Mouse (Mus musculus): ENCODE measurements around the gene Adgrg3.

Gene Adgrg3

GRCm38 (mm10) chr8:95017451-95017850, at the start of gene Adgrg3:
TSS of gene Adgrg3 (plus strand) at chr8:95017692.
- no peak for DNase-seq (ENCODE audit: low read depth, low spot score)

DNA sequence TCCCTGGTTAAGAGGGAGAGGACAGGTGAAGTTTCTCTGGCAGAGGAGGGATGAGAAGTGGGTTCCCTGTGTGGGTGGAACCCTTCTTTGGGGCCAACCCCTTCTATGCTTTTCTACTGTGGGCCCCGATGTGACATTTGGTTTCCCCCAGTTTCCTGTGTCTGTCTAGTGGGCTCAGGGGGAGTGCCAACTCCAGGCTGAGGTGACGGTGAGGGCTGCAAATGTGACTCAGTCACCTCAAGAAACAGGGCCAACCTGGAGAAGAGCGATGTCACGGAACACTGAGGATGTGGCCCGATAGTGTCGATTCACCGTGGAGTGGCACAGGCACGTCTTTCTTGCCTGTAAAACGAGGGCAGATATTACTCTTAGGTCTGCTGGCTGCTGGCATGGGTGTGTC, 44.2 kb upstream of the Adgrg3 start:
- no peak for DNase-seq (ENCODE audit: low read depth, low spot score)

DNA sequence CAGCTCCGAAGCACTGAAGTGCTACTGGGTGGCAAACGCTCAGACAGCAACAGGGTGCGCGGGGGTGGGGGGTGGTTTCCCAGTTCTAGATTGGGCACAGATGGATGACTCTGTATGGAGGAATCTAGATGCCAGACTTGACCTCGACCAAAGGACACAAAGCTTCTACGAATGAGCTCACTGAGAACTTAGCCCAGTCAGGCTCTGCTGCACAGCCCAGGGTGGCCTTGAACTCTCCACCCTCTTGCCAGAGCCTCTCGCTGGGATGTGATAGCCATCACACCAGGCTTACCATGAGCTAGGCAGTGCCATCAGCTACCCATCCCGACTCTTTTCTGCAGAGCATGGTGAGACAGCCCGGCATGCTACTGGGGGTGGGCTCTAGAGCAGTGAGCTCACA, 43.7 kb upstream of the Adgrg3 start:
- no peak for DNase-seq (ENCODE audit: low read depth, low spot score)

DNA sequence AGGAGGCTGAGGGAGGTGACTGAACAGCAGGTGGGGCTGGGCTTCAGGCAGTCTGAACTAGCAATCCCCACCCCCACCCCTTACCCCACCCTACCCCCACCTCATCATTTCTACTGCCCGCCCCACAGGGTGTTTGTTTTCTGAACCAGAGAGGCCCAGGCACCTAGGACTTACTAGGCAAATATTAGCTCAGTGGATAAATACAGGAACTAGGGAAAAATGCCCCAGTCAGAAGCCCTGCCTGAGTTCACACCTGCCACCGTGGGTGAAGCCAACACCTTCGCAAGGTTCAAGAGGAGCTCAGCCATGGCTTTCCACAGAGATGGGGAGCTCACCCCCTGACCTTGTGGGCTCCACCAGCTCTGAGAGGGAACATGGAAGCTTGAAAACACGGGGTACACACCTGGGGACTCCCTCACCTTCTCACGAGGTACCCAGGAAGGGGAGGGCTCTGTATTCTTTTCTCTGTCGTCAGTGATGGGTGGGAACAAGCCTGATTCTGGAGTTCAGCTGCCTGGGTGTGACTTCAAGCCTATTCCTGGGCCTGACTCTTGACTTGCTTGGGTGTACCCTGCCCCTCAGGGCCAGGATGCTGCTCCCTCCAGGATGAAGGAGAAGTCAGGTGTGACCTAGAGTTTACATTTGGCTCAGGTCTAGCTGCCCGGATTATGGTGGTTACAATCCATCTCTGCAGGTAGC, 42.9 kb upstream of the Adgrg3 start, which contains the start of gene Adgrg1:
TSS of gene Adgrg1 (plus strand) at position 285 of the 699 bp plus-strand sequence.
- DNase-seq (ENCODE audit: low read depth, low spot score): no peak

DNA sequence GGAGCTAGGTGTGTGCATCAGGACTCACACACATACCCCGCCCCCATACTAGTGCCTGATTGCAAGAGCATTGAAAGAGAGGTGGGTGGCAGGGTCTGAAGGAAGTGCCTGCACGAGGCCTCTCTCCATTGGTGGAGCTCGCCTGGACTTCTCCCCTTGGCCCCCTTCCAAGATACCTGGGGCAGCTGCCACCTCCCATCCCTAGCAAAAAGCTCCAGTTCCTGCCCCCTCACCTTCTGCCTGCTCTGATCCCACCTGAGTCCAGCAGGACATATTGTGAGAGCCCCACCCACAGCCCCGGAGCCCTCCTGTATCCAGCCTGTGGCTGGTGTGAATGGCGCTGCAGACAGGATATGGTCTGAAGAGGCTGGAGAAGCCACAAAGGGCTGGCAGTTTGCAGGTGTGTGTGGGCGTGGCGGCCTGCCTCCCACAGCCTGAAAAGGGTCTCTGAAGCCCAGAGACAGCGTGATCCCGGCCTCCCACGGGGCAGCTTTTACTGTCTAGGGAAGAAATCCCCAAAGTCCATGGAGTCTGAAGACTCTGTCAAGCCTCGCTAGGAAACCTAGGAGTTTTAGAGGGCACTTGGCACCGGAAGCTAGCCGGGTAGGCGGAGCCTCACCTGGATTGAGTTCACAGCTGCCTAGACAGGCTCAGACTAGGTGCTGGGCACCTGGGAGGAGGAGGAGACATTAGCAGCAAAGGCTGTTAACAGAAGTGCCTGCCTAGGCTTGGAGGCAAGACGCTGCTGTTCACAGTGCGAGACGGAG, 40.7 kb upstream of the Adgrg3 start:
- DNase-seq (ENCODE audit: low read depth, low spot score): peak; percentile 70

DNA sequence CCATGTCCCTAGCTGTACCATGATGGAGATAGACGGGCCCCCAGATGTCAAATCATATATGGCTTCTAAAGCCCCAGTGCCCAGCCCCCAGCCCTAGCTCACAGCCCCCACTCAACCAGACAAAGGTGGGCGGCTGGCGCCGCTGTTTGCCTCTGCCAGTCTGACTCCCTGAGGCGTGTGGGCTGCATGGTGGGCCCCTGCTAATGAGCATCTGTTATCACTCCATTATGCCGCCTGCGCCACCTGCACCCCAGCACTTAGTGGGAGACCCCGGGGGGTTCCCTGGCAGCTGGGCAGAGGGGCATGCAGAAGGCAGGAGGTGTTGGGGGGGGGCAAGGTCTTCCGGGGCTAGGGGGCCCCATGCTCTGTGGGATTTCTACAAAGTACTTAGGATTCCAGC, 39.4 kb upstream of the Adgrg3 start:
- no peak for DNase-seq (ENCODE audit: low read depth, low spot score)

GRCm38 (mm10) chr8:94978593-94979319, 38.7 kb upstream of the Adgrg3 start:
- no peak for DNase-seq (ENCODE audit: low read depth, low spot score)

DNA sequence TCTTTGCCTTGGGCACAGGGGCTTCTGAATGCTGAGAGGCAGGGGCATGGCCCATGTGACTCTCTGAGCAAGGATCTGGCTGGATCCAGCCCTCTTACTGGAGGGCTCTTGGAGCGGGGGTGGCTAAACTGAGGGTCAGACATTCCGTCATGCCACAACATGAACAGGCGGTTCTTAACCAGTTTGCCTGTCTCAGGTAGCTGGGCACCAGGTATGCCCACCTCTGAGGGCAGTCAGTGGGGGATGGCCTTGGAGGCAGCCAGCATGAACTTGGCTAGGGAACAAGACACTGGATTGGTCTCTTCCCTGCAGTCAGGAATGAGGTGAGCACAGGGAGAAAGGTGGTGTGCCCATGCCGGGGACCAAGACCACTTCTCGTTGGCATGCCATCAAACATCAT, 37.3 kb upstream of the Adgrg3 start:
- DNase-seq (ENCODE audit: low read depth, low spot score): no peak

DNA sequence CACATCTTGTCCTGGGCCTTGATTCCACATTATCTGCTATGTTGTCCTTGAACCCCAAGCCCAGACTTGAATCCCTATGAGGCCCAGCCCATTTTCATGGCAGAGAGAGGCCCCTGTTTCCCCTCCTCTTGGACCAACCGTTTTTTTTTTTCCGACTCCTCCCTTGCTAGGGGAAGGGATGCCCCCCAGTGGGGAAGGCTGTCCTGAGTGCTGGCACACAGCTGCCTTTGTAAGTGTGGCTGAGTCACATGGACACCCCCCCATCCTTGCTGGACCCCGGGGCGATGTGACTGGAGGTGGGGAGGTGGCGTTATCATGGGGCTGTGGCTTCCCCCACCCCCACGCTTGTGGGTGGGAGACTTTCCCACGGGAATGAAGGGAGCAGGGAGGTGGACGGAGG, 36.5 kb upstream of the Adgrg3 start:
- DNase-seq (ENCODE audit: low read depth, low spot score): no peak

DNA sequence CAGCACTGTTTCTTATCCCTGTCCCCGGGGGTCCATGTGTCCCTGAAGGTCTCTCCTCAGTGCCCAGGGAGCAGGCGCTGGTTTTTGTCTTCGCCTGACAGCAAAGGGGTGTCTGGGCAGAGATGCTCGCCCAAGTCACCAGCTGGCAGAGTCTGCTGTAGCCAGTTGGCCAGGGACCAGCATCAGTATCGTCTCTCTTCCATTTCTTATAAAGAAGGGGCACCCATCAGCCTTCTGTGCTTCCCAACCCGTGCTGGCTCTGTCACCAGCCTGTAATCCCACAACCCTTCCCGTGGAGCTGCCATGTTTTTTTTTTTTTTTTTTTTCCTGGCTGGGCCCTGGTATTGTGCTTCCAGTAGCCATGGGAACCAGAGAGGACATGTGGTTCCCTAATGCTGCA, 35.6 kb upstream of the Adgrg3 start:
- no peak for DNase-seq (ENCODE audit: low read depth, low spot score)

GRCm38 (mm10) chr8:94983146-94983545, 34.3 kb upstream of the Adgrg3 start:
- peak; percentile 59 for DNase-seq (ENCODE audit: low read depth, low spot score)

DNA sequence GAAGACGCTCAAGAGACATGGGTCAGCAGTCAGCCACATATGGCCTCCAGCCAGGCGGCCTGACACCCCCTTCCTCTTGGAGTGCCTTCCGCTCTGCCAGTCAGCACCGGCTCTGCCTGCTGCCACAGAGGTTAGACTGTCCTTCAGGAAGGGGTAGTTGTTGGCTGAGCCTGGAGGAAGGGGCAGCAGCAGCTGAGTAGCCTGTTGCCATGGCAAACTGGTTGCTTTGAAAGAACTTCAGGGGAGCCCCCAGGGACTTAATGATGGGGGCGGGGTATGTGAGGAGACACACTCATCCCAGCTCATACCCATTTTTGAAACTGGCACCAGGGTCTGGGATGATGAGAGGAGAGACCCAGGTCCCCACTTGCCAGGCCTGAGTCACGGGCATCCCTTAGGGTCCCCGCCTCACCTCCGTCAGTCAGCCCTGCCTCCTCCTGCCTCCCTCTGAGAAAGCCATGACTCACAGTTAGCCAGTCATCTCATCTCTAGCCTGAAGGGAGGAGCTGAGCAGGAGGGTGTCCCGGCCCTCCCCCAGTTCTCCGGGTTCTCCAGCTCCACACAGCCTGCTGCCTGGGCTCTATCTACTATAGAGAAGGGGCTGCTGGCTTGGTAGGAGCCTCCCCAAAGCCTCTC, 33.5 kb upstream of the Adgrg3 start:
- DNase-seq (ENCODE audit: low read depth, low spot score): peak; percentile 55

DNA sequence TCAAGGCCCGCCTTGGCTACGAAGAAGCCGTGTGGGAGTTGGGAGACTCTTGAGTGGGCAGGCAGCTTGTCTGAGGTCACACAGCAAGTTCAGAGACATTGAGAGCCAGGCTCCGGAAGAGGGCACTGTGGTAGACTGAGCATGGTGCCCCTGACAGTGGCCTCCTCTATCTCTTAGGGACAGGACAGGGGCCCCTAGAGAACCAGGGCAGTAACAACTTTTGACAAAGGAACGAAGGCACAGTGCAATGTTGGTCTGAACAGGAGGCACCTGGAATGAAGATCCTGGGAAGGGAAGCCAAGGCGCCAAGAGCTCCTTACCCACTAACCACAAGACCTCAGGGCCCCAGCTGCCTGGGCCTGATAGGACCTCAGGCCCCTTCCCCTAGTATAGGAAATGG, 32.5 kb upstream of the Adgrg3 start:
- DNase-seq (ENCODE audit: low read depth, low spot score): no peak

- DNase-seq (ENCODE audit: low read depth, low spot score): no peak
Measured at GRCm38 (mm10) chr8:94986676-94987075, 30.8 kb upstream of the Adgrg3 start.

- DNase-seq (ENCODE audit: low read depth, low spot score): no peak
Measured at GRCm38 (mm10) chr8:94987553-94987952, 29.9 kb upstream of the Adgrg3 start.

GRCm38 (mm10) chr8:94988619-94989018, 28.9 kb upstream of the Adgrg3 start:
- no peak for DNase-seq (ENCODE audit: low read depth, low spot score)

DNA sequence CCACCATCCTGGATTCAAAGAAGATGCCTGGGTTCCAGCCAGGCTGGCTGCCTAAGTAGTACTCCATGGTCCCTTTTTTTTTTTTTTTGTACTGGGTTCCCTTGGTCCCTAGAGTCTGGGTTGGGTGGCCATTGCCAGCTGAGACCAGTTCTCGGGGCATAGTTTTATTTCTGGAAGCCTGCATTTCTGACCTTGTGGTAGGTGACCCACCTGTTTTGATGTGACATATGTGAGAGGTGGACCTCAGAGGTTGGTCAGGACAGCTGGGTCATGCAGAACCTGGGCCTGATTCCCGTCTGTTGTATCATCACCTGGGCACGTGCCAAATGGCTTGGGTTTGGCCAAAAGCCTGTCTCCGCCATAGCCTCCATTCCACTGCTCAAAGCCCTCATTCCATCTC, 27.8 kb upstream of the Adgrg3 start:
- DNase-seq (ENCODE audit: low read depth, low spot score): no peak

DNA sequence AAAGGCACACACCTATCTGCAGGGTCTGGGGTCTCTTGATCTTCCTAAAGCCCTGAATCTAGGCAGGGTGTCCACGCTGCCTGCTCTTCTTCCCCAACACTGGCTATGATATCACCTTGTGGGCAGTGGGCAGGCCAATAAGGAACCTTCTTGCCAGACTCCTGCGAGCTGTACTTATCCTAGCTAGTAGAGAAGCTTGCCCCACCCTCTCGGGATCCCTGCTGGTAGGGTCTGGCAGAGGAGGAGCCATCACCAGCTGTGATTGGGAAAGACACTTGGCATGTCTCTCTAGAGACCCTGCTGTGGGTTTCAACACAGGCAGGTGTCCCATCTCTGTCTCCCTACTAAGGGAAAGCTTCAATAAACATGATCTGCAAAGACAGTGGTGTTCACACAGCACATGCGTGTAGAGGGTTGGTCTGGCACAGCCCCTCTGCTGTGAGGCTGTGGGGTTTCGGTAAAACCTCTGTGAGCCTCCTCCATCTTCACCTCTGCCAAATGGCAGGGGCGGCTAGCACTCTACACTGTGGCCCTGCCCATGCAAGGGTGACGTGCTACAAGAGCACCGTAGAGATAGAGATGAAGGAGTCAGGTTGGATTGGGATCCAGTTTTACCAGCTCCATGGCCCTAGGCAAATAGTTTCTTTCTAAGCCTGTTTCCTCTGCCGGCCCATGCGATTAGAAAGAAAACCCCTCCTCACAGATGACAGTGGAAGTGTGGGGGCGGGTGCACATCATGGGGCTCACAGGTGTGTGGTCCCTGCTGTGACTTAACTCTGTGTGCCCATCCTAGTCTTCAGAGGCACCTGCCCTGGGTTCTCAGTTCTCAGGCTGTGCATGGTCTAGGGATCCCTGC, 26.7 kb upstream of the Adgrg3 start:
- DNase-seq (ENCODE audit: low read depth, low spot score): no peak

DNA sequence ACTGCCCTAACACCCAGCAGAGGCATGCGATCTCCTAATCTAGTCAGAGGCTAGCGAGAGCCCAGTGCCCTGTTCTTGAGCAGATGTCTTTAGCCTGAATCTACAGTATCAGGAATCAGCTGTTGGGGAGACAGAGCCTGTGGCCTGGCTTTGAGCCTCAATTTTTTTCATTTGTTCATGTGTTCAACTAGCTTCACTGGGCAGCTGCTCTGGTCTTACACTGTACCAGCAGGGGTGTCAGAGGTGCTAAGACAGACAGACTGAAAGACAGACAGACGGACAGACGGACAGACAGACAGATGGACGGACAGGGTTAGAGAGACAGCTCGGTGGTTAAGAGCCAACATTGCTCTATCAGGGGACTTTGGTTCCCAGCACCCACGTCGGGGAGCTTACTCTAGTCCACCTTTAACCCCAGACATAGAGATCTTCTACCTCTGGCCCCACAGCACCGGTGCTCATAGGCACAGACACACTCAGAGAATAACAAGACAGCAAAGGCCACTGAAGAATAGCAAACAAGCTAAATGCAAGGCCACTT, 26.0 kb upstream of the Adgrg3 start:
- DNase-seq (ENCODE audit: low read depth, low spot score): no peak

DNA sequence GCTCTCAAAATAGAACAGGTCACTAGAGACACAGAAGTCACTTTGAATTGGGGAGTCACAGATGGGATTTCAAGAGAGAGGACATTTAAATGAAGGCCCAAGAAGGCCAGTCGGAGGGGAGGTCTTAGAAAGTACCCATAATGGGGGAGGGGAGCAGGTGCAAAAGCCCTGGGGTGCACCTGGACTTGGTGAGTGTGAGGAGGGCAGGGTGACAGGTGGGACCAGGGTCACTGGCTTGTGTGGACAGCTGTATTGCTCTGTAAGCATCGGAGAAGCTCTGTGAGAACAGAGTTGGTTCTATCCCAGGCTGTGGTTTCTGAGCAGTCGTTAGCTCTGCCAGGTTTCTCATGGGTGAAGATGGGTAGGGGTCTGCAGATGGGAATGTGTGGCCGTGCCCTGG, 25.5 kb upstream of the Adgrg3 start:
- DNase-seq (ENCODE audit: low read depth, low spot score): no peak

- no peak for DNase-seq (ENCODE audit: low read depth, low spot score)
Measured at GRCm38 (mm10) chr8:94992534-94992933, 25.0 kb upstream of the Adgrg3 start.
